Mouse (Mus musculus): Measurements from ENCODE around the gene Slc39a10. TPM values are rescaled to one million over a fixed set of nuclear protein-coding genes. Genes with fewer than 3 reads are reported as not detected.
A peak's percentile ranks its signal among the peaks of the same experiment; 100 is the strongest.
"Not testable (repeated sequence)": the region's sequence is repeated elsewhere in the genome, so short reads cannot be mapped to it uniquely, and the experiment has no call there.

Gene Slc39a10
- polyA plus RNA-seq, 1 experiment from 2014 or later, result 56.5 TPM

GRCm38 (mm10) chr1:46830066-46830843, 62.4 kb downstream of the Slc39a10 start:
- Histone ChIP-seq H3K27ac (no peak overlapping the region), H3K36me3 (ENCODE audit: poor library complexity, severe bottlenecking) (peaks cover 19% of the 10 kb centered on the region), H3K4me1 (peaks cover 9% of the 10 kb centered on the region; the same call in 1 of the 2 replicates), H3K9me3 (replicated peaks) (no peaks in the 10 kb centered on the region), H3K27me3 (peaks cover 36% of the 10 kb centered on the region), H3K4me3 (no peak overlapping the region), H3K9ac (no peak overlapping the region), H3K4me2 (no peak overlapping the region)
- 11% methylated on average over 2 of the region's 2 CpGs for WGBS
- peak; percentile 96 for ATAC-seq

DNA sequence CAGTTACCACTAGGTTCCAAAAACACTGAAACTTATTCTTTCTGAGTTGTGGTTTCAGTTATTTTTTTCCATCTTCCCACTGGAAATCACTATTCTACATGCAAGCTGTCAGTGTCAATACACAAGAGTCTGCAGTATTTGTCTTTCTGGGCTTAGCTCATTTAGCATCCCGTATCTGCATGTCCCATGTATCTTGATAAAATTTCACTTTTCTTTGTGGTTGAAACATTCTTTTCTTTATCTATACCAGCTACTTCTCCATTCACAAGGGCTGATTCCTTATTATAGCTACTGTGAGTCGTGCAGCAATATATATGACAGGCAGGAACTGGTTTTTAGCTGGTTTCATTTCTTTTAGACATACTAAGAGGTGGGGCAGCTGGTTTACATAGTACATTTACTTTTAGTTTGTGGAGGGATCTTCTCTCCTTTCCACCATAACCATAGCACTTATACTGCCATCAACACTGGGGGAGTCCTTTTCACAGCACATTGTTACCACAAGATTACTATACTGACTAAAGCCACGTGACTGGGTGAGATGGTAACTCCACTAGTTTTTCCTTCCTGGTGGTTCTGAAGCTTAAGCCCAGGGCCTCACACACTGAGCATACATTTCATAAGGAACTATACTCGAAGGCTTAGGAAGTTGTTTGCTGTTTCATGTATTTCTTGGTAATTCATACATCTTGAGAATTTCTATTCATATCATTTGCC, 70.2 kb downstream of the Slc39a10 start:
- Histone ChIP-seq H3K9me3 (replicated peaks) (no peaks in the 10 kb centered on the region), H3K4me1 (no peaks in the 10 kb centered on the region), H3K27ac (no peak overlapping the region), H3K36me3 (ENCODE audit: poor library complexity, severe bottlenecking) (peaks cover 51% of the 10 kb centered on the region), H3K4me3 (no peak overlapping the region), H3K4me2 (no peak overlapping the region), H3K27me3 (peaks cover 9% of the 10 kb centered on the region), H3K9ac (no peak overlapping the region)
- WGBS, result 94% methylated on average over 4 of the region's 4 CpGs
- ATAC-seq, result no peak

- Histone ChIP-seq H3K9ac (no peak overlapping the region), H3K27me3 (no peaks in the 10 kb centered on the region), H3K36me3 (ENCODE audit: poor library complexity, severe bottlenecking) (peaks cover 42% of the 10 kb centered on the region), H3K9me3 (replicated peaks) (no peaks in the 10 kb centered on the region), H3K27ac (no peak overlapping the region), H3K4me1 (no peaks in the 10 kb centered on the region), H3K4me2 (no peak overlapping the region), H3K4me3 (no peak overlapping the region)
- ATAC-seq, result no peak
- WGBS, result 96% methylated on average over 5 of the region's 5 CpGs
Measured at GRCm38 (mm10) chr1:46817934-46818333, 74.7 kb downstream of the Slc39a10 start.

GRCm38 (mm10) chr1:46808630-46809029, 84.0 kb downstream of the Slc39a10 start:
- H3K9me3 ChIP-seq (replicated peaks); ATAC-seq; H3K4me1 ChIP-seq; H3K4me2 ChIP-seq; H3K27ac ChIP-seq; H3K27me3 ChIP-seq; H3K4me3 ChIP-seq; H3K9ac ChIP-seq: not testable (repeated sequence)
- WGBS, result 91% methylated on average over 4 of the region's 4 CpGs
- H3K36me3 ChIP-seq (ENCODE audit: poor library complexity, severe bottlenecking), result peaks cover 33% of the 10 kb centered on the region

- H3K4me2 ChIP-seq, result no peak overlapping the region
- 90% methylated on average over 1 of the region's 1 CpGs for WGBS
- no peak overlapping the region for H3K27ac ChIP-seq
- ATAC-seq, result 0 out of 2 replicates have a peak, but pooled peaks have one; percentile 21
- no peak overlapping the region for H3K9ac ChIP-seq
- H3K4me3 ChIP-seq, result no peak overlapping the region
- H3K36me3 ChIP-seq (ENCODE audit: poor library complexity, severe bottlenecking), result peaks cover 13% of the 10 kb centered on the region
- H3K4me1 ChIP-seq, result no peaks in the 10 kb centered on the region
- H3K27me3 ChIP-seq, result no peaks in the 10 kb centered on the region
- no peaks in the 10 kb centered on the region for H3K9me3 ChIP-seq (replicated peaks)
Measured at GRCm38 (mm10) chr1:46805074-46805473, 87.6 kb downstream of the Slc39a10 start.

GRCm38 (mm10) chr1:46782227-46782626, 110.4 kb downstream of the Slc39a10 start:
- not testable (repeated sequence) for H3K4me1 ChIP-seq; H3K27ac ChIP-seq; H3K36me3 ChIP-seq (ENCODE audit: poor library complexity, severe bottlenecking); H3K9ac ChIP-seq; H3K9me3 ChIP-seq (replicated peaks); ATAC-seq; H3K27me3 ChIP-seq; H3K4me3 ChIP-seq; H3K4me2 ChIP-seq
- WGBS, result 87% methylated on average over 4 of the region's 4 CpGs

DNA sequence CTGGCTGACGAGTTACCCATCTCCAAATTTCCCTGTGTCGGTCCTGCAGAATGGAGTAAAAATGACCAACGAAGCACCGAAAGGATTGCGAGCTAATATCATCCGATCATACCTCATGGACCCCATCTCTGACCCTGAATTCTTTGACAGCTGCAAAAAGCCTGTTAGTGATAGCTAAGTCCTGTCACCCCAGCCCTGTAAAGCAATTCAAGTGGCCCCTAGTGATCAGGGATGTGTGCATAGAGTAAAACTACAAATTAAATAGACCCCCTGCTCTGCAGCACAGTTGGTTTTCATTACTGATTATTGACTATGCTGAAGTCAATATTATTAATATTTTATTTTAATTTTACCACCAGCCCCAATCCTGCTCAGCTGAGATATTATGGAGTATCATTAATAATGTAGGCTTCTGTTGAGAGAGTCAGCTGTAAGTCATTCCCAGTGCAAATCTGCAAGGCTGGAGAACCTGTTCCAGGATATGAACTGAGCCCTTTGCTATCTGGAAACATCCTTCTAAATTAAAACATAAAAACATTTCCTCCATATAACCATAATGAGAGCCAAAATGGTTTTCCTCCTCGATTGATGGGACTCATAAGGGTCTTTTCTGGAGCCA, 122.5 kb downstream of the Slc39a10 start:
- 92% methylated on average over 7 of the region's 7 CpGs for WGBS
- not testable (repeated sequence) for H3K27me3 ChIP-seq; H3K4me3 ChIP-seq; H3K27ac ChIP-seq; H3K9me3 ChIP-seq (replicated peaks); H3K4me1 ChIP-seq; H3K36me3 ChIP-seq (ENCODE audit: poor library complexity, severe bottlenecking); ATAC-seq; H3K4me2 ChIP-seq; H3K9ac ChIP-seq

GRCm38 (mm10) chr1:46769318-46769717, 123.3 kb downstream of the Slc39a10 start:
- H3K36me3 ChIP-seq (ENCODE audit: poor library complexity, severe bottlenecking); H3K27me3 ChIP-seq; H3K4me1 ChIP-seq; H3K4me3 ChIP-seq; ATAC-seq; H3K4me2 ChIP-seq; H3K27ac ChIP-seq; H3K9me3 ChIP-seq (replicated peaks); H3K9ac ChIP-seq: not testable (repeated sequence)

GRCm38 (mm10) chr1:46764600-46764999, 128.1 kb downstream of the Slc39a10 start:
- H3K9ac ChIP-seq; H3K9me3 ChIP-seq (replicated peaks); H3K4me3 ChIP-seq; H3K4me1 ChIP-seq; H3K36me3 ChIP-seq (ENCODE audit: poor library complexity, severe bottlenecking); H3K4me2 ChIP-seq; H3K27ac ChIP-seq; H3K27me3 ChIP-seq; ATAC-seq: not testable (repeated sequence)
- WGBS, result 90% methylated on average over 3 of the region's 3 CpGs

Measured in forebrain, embryonic 13.5 days (tissue).